Mouse (Mus musculus) midbrain, embryonic 13.5 days (tissue): Measurements from ENCODE around the gene Dlg2. TPM values are rescaled to one million over a fixed set of nuclear protein-coding genes. Genes with fewer than 3 reads are reported as not detected.

Source experiments
- ATAC-seq: fragments of 200-750 bp; cut with Nextera tagmentation; 2 replicates; pipeline ENCODE4 v1.8.0; 2017; ENCODE audit warnings: mild to moderate bottlenecking, moderate TSS enrichment, moderate library complexity
- H3K27ac ChIP-seq: fragments of 300-500 bp; sonication (generic); 2 replicates; pipeline ENCODE4 v1.5.1; 2015; ENCODE audit warnings: inconsistent platforms, mild to moderate bottlenecking, moderate library complexity
- H3K27me3 ChIP-seq: fragments of 300-500 bp; sonication (generic); 2 replicates; pipeline ENCODE4 v1.6.1; 2015; ENCODE audit warnings: mild to moderate bottlenecking, inconsistent platforms
- H3K36me3 ChIP-seq: fragments of 300-500 bp; sonication (generic); 2 replicates; pipeline ENCODE4 v1.6.1; 2015; ENCODE audit warnings: mild to moderate bottlenecking, inconsistent platforms
- H3K4me1 ChIP-seq: fragments of 300-500 bp; sonication (generic); replicated peaks from 2 replicates; pipeline ENCODE4 v1.6.1; 2015; ENCODE audit warnings: inconsistent platforms
- H3K4me2 ChIP-seq: fragments of 300-500 bp; sonication (generic); replicated peaks from 2 replicates; pipeline ENCODE4 v1.6.1; 2015; ENCODE audit warnings: moderate library complexity, mild to moderate bottlenecking, inconsistent platforms
- H3K4me3 ChIP-seq: fragments of 300-500 bp; sonication (generic); replicated peaks from 2 replicates; pipeline ENCODE4 v1.5.1; 2015; ENCODE audit warnings: mild to moderate bottlenecking, inconsistent platforms
- H3K9ac ChIP-seq: fragments of 300-500 bp; sonication (generic); replicated peaks from 2 replicates; pipeline ENCODE4 v1.6.1; 2015; ENCODE audit warnings: mild to moderate bottlenecking, inconsistent platforms
- H3K9me3 ChIP-seq: fragments of 300-500 bp; sonication (generic); 2 replicates; pipeline ENCODE4 v1.6.1; 2016; ENCODE audit warnings: mild to moderate bottlenecking, inconsistent platforms
- WGBS: fragments of 180-500 bp; shearing (Covaris S2); methylation state at CpG from one replicate; pipeline ENCODE4 v1.1.7; 2015; 5-methylcytosine and 5-hydroxymethylcytosine counted together
- polyA plus RNA-seq: library from polyadenylated mRNA; unstranded; fragments of >200 nt; fragmentation: Nextera tagmentation; extraction: Ambion mirVana; gene quantifications from 2 replicates; pipeline ENCODE4 v1.2.1, GENCODE M21; 2015

Gene Dlg2
- polyA plus RNA-seq, 1 experiment from 2014 or later: 13.0 TPM

DNA sequence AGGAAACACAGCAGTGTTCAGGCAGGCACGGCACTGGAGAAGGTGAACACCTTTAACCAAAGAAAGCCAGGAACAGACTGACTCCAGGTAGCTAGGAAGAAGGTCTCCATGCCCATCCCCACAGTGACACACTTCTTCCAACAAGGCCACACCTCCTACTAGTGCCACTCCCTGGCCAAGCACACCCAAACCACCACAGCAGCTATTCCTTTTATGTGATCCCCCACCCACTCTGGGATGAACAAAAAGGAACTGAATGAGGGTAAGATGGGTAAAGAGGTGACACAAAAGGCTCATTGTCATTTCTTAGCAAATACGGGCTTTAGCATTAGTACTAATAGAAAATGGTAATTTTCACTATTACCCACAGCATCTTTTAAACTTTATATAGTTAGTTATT lies 77.9 kb downstream of the Dlg2 start:
- no peak overlapping the region for H3K4me2 ChIP-seq
- no peak for ATAC-seq
- 82% methylated on average over 2 of the region's 2 CpGs for WGBS

DNA sequence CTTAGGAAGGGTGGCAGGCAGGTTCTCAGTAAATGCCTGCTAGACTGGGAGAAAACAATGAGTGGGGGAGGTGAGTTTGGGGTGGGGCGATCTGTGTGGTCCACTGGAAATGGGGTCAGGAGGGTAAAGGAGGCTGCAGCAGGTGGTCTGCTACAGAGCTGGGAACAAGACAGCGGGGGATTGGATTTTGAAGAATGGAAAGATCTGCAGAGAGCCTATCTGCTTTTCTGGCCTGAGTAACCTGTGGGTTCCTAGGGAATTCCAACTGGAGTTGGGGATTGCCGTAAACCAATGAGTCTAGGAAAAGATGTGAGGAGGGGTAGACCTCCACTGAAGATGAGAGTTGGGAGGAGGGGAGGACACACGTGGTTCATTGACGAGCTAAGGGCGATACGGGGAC lies 92.7 kb downstream of the Dlg2 start:
- Histone ChIP-seq H3K9me3 (no peaks in the 10 kb centered on the region), H3K4me3 (no peak overlapping the region), H3K4me1 (peaks cover 4% of the 10 kb centered on the region; the same call in 1 of the 2 replicates), H3K9ac (no peak overlapping the region), H3K36me3 (no peaks in the 10 kb centered on the region), H3K27ac (no peak overlapping the region), H3K4me2 (no peak overlapping the region), H3K27me3 (no peaks in the 10 kb centered on the region)
- WGBS: 7% methylated on average over 7 of the region's 7 CpGs
- ATAC-seq: no peak

More for the DNA sequence above, 77.9 kb downstream of the Dlg2 start:
- Histone ChIP-seq H3K9me3 (no peaks in the 10 kb centered on the region), H3K9ac (no peak overlapping the region), H3K4me3 (no peak overlapping the region), H3K27ac (no peak overlapping the region), H3K4me1 (0 out of 2 replicates have a peak, but pooled peaks cover 3% of the 10 kb centered on the region), H3K27me3 (no peaks in the 10 kb centered on the region), H3K36me3 (no peaks in the 10 kb centered on the region)

DNA sequence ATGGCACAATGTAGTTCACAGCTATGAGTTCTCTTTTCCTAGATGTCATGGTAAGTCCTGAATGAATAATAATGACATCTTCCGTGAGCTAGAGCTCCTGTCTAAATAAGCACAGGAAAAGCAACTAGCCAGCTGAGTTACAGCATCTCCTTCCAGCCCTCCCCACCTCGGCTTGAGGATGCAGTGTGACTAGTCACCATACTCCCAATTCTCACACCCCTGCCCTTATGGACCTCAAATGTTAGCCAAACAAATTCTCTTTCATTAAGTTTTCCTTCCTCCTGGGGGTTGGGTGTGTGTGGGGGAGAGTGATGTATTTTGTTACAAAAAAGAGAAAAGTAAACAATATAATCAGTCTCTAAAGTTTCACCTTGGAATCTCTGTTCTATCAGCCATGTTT lies 111.3 kb downstream of the Dlg2 start:
- Histone ChIP-seq H3K27me3 (no peaks in the 10 kb centered on the region), H3K4me3 (no peak overlapping the region), H3K9me3 (no peaks in the 10 kb centered on the region), H3K4me1 (no peaks in the 10 kb centered on the region), H3K36me3 (no peaks in the 10 kb centered on the region), H3K27ac (no peak overlapping the region), H3K4me2 (no peak overlapping the region), H3K9ac (no peak overlapping the region)
- no peak for ATAC-seq
- WGBS: 66% methylated on average over 2 of the region's 2 CpGs

DNA sequence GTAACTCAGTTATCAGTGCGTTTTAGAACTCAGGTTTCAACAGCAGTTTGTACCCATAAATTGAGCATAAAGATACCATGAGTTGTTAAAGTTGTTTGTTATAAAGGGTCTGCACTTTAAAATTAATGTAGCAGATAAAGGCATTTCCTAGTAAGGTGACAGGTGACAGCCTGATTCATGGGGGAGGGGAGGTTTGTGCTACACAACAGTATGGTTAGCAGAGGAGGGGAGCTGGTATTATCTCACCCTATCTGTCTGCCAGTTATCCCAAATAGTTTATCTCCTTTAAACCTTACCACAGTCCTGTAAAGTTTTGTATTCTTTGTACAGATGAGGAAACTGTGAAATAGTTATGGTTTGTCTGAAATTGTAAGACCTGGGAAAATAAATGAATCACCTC lies 111.8 kb downstream of the Dlg2 start:
- Histone ChIP-seq H3K27ac (no peak overlapping the region), H3K9me3 (no peaks in the 10 kb centered on the region), H3K36me3 (no peaks in the 10 kb centered on the region), H3K4me3 (no peak overlapping the region), H3K9ac (no peak overlapping the region), H3K27me3 (no peaks in the 10 kb centered on the region), H3K4me2 (no peak overlapping the region), H3K4me1 (no peaks in the 10 kb centered on the region)
- WGBS: 86% methylated on average over 1 of the region's 1 CpGs
- ATAC-seq: no peak

DNA sequence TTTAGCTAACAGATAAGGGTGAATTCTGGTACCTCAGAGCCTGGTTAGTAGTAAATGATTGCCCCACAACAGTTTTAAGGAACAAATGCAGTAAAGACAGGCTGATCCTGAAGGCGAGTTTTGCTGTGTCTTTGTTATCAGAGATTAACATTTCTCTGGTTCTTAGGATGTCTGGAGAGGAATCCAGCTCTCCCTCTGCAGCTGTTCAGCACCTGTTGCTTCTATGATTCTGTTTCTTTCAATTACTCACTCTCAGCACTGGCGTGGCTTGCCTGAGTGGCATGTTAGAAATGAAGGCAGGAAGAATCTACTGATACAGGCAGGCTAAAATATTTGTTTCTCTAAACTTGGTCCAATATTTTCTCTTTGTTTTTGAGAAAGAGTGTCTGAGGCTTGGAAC lies 133.3 kb downstream of the Dlg2 start:
- no peaks in the 10 kb centered on the region for H3K36me3 ChIP-seq
- H3K9ac ChIP-seq: no peak overlapping the region
- H3K4me1 ChIP-seq: no peaks in the 10 kb centered on the region
- no peak overlapping the region for H3K4me3 ChIP-seq
- no peaks in the 10 kb centered on the region for H3K9me3 ChIP-seq
- H3K4me2 ChIP-seq: no peak overlapping the region
- 42% methylated on average over 2 of the region's 2 CpGs for WGBS
- no peak for ATAC-seq
- no peak overlapping the region for H3K27ac ChIP-seq
- no peaks in the 10 kb centered on the region for H3K27me3 ChIP-seq

- 87% methylated on average over 3 of the region's 3 CpGs for WGBS
Measured at GRCm38 (mm10) chr7:90630546-90630945, 154.1 kb downstream of the Dlg2 start.

GRCm38 (mm10) chr7:90649512-90649911 lies 173.0 kb downstream of the Dlg2 start:
- no peak overlapping the region for H3K27ac ChIP-seq
- H3K4me1 ChIP-seq: no peaks in the 10 kb centered on the region
- H3K9me3 ChIP-seq: no peaks in the 10 kb centered on the region
- ATAC-seq: no peak
- H3K9ac ChIP-seq: no peak overlapping the region
- no peaks in the 10 kb centered on the region for H3K27me3 ChIP-seq
- 88% methylated on average over 1 of the region's 1 CpGs for WGBS
- no peak overlapping the region for H3K4me2 ChIP-seq
- no peaks in the 10 kb centered on the region for H3K36me3 ChIP-seq
- no peak overlapping the region for H3K4me3 ChIP-seq

More at GRCm38 (mm10) chr7:90630546-90630945, 154.1 kb downstream of the Dlg2 start:
- Histone ChIP-seq H3K9ac (no peak overlapping the region), H3K9me3 (no peaks in the 10 kb centered on the region), H3K27ac (no peak overlapping the region), H3K4me1 (no peaks in the 10 kb centered on the region), H3K36me3 (no peaks in the 10 kb centered on the region), H3K27me3 (no peaks in the 10 kb centered on the region), H3K4me2 (no peak overlapping the region), H3K4me3 (no peak overlapping the region)
- no peak for ATAC-seq

DNA sequence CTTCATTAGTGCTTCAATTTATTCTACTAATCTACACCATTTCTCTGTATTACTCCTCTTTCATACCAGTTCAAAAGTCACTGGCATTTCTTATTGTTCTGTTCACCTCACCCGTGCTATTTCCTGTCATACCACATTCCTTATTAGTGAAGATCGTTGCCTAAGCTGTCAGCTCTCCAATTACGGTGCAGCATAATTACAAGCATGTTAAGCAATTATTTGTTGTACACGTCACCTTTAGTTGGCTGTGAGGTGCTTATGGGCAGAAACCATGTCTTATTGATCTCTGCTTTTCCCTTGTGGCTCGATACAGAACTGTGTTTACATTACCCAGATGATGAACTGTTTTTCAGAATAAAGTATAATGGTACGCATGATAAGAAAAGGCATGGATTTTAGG lies 174.7 kb downstream of the Dlg2 start:
- Histone ChIP-seq H3K4me3 (no peak overlapping the region), H3K27me3 (no peaks in the 10 kb centered on the region), H3K4me2 (no peak overlapping the region), H3K36me3 (no peaks in the 10 kb centered on the region), H3K4me1 (no peaks in the 10 kb centered on the region), H3K9me3 (no peaks in the 10 kb centered on the region), H3K9ac (no peak overlapping the region), H3K27ac (no peak overlapping the region)
- ATAC-seq: no peak
- WGBS: 65% methylated on average over 6 of the region's 6 CpGs

GRCm38 (mm10) chr7:90651611-90652010 lies 175.1 kb downstream of the Dlg2 start:
- Histone ChIP-seq H3K4me3 (no peak overlapping the region), H3K4me2 (no peak overlapping the region), H3K9ac (no peak overlapping the region), H3K9me3 (no peaks in the 10 kb centered on the region), H3K36me3 (no peaks in the 10 kb centered on the region), H3K27me3 (no peaks in the 10 kb centered on the region), H3K27ac (no peak overlapping the region), H3K4me1 (no peaks in the 10 kb centered on the region)
- WGBS: 80% methylated on average over 2 of the region's 2 CpGs
- no peak for ATAC-seq

GRCm38 (mm10) chr7:90658593-90658992 lies 182.1 kb downstream of the Dlg2 start:
- WGBS: 67% methylated on average over 3 of the region's 3 CpGs
- Histone ChIP-seq H3K27me3 (no peaks in the 10 kb centered on the region), H3K4me3 (no peak overlapping the region), H3K4me2 (no peak overlapping the region), H3K27ac (no peak overlapping the region), H3K9me3 (no peaks in the 10 kb centered on the region), H3K36me3 (no peaks in the 10 kb centered on the region), H3K9ac (no peak overlapping the region), H3K4me1 (no peaks in the 10 kb centered on the region)
- no peak for ATAC-seq

GRCm38 (mm10) chr7:90694050-90694449 lies 217.6 kb downstream of the Dlg2 start:
- H3K27ac ChIP-seq: no peak overlapping the region
- H3K4me1 ChIP-seq: no peaks in the 10 kb centered on the region
- no peak overlapping the region for H3K4me2 ChIP-seq
- H3K36me3 ChIP-seq: no peaks in the 10 kb centered on the region
- no peak overlapping the region for H3K9ac ChIP-seq
- no peaks in the 10 kb centered on the region for H3K9me3 ChIP-seq
- H3K27me3 ChIP-seq: no peaks in the 10 kb centered on the region
- no peak for ATAC-seq
- no peak overlapping the region for H3K4me3 ChIP-seq

DNA sequence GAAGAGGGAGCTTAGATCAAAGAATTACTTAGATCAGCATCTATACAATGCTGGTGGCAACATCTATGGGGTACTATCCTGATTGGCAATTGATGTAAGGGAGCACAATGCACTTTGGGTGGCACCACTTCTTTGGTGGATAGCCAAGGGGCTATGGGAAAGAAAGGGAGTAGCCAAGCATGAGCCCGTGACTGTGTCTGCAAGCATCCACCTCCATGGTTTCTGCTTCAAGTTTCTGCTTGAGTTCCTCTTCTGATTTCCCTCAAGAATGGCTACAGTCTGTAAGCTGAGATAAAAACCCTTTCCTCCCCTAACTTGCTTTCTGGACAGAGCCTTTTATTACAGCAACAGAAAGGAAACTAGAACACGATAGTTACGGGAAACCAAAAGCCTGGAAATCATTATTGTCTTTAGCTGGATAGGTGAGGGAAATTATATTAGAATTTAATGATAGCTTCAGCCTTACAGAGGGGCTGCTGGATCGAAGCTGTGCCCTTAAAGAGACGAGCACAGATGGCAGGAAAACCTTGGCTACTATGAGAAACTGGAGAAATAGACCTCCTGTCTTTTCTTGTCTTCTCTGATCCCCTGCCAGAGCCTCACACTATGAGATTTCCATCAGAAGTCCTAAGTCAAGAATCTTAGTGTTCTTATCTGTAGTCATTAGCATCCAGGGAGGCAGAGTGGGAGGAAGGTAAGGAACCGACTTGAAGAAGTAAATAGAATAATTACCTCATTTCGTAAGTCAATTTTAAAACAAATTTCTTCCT lies 219.9 kb downstream of the Dlg2 start:
- H3K4me1 ChIP-seq: no peaks in the 10 kb centered on the region
- H3K36me3 ChIP-seq: no peaks in the 10 kb centered on the region
- no peak overlapping the region for H3K27ac ChIP-seq
- ATAC-seq: no peak
- H3K4me2 ChIP-seq: no peak overlapping the region
- H3K9me3 ChIP-seq: no peaks in the 10 kb centered on the region
- no peaks in the 10 kb centered on the region for H3K27me3 ChIP-seq
- no peak overlapping the region for H3K9ac ChIP-seq
- 40% methylated on average over 7 of the region's 7 CpGs for WGBS
- no peak overlapping the region for H3K4me3 ChIP-seq
